Mouse (Mus musculus) intestine, postnatal 0 days (tissue): ENCODE data around the gene Galnt16. TPM values are rescaled to one million over a fixed set of nuclear protein-coding genes. Genes with fewer than 3 reads are reported as not detected.

Source experiments
- ATAC-seq: fragments of 200-750 bp; cut with Nextera tagmentation; 2 replicates; pipeline ENCODE4 v1.8.0; 2017; ENCODE audit warnings: mild to moderate bottlenecking, moderate TSS enrichment, moderate library complexity
- H3K27ac ChIP-seq: fragments of 300-500 bp; sonication (generic); 2 replicates; pipeline ENCODE4 v1.5.1; 2014; ENCODE audit warnings: mild to moderate bottlenecking, low read depth, low read length, moderate library complexity
- H3K27me3 ChIP-seq: fragments of 300-500 bp; sonication (generic); replicated peaks from 2 replicates; pipeline ENCODE4 v1.6.1; 2014; ENCODE audit warnings: low read length, mixed read lengths; ENCODE audit not compliant: control insufficient read depth, insufficient read depth
- H3K36me3 ChIP-seq: fragments of 300-500 bp; sonication (generic); 2 replicates; pipeline ENCODE4 v1.6.1; 2014; ENCODE audit warnings: mild to moderate bottlenecking, moderate library complexity; ENCODE audit not compliant: control insufficient read depth, insufficient read depth
- H3K4me1 ChIP-seq: fragments of 300-500 bp; sonication (generic); replicated peaks from 2 replicates; pipeline ENCODE4 v1.6.1; 2014; ENCODE audit warnings: antibody characterized with exemption, low read length, mixed read lengths; ENCODE audit not compliant: control insufficient read depth, insufficient read depth
- H3K4me2 ChIP-seq: fragments of 300-500 bp; sonication (generic); replicated peaks from 2 replicates; pipeline ENCODE4 v1.6.1; 2014; ENCODE audit warnings: low read depth, mild to moderate bottlenecking, moderate library complexity
- H3K4me3 ChIP-seq: fragments of 300-500 bp; sonication (generic); 2 replicates; pipeline ENCODE4 v1.5.1; 2014; ENCODE audit warnings: low read depth, low read length
- H3K9ac ChIP-seq: fragments of 300-500 bp; sonication (generic); 2 replicates; pipeline ENCODE4 v1.6.1; 2014; ENCODE audit warnings: mild to moderate bottlenecking, low read depth, low read length
- H3K9me3 ChIP-seq: fragments of 300-500 bp; sonication (generic); 2 replicates; pipeline ENCODE4 v1.6.1; 2016; ENCODE audit warnings: mixed run types; ENCODE audit not compliant: control insufficient read depth
- CTCF ChIP-seq: sonication (generic); IDR thresholded peaks from 2 replicates; pipeline ENCODE4 v1.5.1; 2016; ENCODE audit warnings: low read depth, mild to moderate bottlenecking, control low read depth, antibody characterized with exemption, moderate library complexity
- WGBS: fragments of 180-500 bp; shearing (Covaris S2); extraction: QIAGEN DNeasy Blood & Tissue Kit; methylation state at CpG from one replicate; pipeline ENCODE4 v1.1.7; 2014; 5-methylcytosine and 5-hydroxymethylcytosine counted together
- polyA plus RNA-seq: library from polyadenylated mRNA; unstranded; fragments of >200 nt; fragmentation: Nextera tagmentation; extraction: Ambion mirVana; gene quantifications from 2 replicates; pipeline ENCODE4 v1.2.1, GENCODE M21; 2015

Gene Galnt16
- polyA plus RNA-seq, result 3.7 and 4.2 TPM in 2 replicates

DNA sequence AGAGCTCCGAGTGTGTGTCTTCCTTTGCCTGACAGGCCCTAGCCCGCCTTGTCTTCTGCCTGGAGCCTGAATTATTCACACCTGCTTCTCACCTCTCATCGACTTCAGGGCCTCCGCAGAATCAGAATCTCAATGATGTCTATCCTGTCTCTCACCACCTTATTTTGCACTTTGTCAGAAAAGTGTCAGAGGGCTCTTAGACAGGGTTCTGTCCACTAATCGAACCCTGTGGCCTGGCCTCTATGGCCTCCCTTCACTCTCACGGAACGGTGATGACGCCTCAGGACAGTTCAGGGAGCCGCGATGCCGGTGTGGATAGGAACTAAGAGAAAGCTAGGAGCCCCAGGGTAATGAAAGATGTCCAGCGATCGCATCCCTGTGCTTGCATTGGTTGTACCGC is at the start of gene Galnt16:
Gene Galnt16, plus strand, starts transcription at position 301 of the 400 bp plus-strand sequence.
- TF ChIP-seq CTCF, result no peak
- Histone ChIP-seq H3K27me3 (peaks cover 53% of the 10 kb centered on the region), H3K9ac (0 out of 2 replicates have a peak within 1 kb of the TSS, but pooled peaks have one; percentile 19), H3K36me3 (no peaks in the 10 kb centered on the region), H3K9me3 (no peaks in the 10 kb centered on the region), H3K4me3 (peak within 1 kb of the TSS; percentile 49), H3K4me2 (peak within 1 kb of the TSS; percentile 81), H3K27ac (no peak within 1 kb of the TSS), H3K4me1 (no peaks in the 10 kb centered on the region)
- 13% methylated on average over 14 of the region's 14 CpGs for WGBS
- ATAC-seq, result no peak

DNA sequence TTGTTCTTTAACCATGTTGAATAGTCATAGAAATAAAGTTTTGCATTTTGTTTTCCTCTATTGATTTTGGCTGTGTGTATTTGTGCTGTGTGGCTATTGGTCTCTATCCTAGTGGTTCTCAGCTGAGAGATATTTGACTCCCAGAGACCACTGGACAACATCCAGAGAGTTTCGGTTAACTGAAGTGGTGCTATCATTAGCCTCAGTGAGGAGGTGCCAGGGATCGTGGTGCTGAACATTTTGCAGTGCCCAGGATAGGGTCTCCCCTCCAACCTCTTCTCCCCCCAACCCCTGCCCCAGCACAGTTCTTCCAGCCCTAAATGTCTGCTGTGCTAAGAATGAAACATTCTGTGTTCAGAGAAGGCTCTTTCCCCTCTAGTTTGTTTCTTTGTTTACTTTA is 47.9 kb upstream of the Galnt16 start:
- TF ChIP-seq CTCF, result no peak
- H3K4me1 ChIP-seq, result no peaks in the 10 kb centered on the region
- no peak overlapping the region for H3K4me2 ChIP-seq
- WGBS, result 84% methylated on average over 2 of the region's 2 CpGs
- no peak overlapping the region for H3K9ac ChIP-seq
- no peaks in the 10 kb centered on the region for H3K27me3 ChIP-seq
- no peak overlapping the region for H3K4me3 ChIP-seq
- ATAC-seq, result no peak
- no peak overlapping the region for H3K27ac ChIP-seq
- no peaks in the 10 kb centered on the region for H3K36me3 ChIP-seq
- H3K9me3 ChIP-seq, result no peaks in the 10 kb centered on the region

DNA sequence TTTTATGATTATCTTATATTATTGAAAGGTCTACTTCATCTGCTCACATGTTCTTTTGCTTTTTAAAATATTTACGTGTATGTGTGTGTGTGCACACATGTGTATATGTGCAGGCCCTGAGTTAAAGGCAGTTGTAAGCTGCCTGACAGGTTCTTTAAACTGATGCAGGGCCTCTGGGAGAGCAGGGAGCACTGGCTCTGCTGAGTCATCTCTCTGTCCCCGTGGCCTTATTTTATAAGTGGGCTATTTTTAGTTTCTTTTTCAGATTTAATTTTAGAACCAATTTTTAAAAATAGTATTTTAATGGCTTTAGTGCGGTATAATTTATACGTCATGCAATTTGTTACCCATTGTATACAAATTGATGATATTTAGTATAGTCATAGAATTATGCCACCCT is 46.2 kb upstream of the Galnt16 start:
- WGBS, result 54% methylated on average over 4 of the region's 4 CpGs
- no peak overlapping the region for H3K4me2 ChIP-seq
- no peaks in the 10 kb centered on the region for H3K4me1 ChIP-seq
- no peak overlapping the region for H3K27ac ChIP-seq
- no peak overlapping the region for H3K9ac ChIP-seq
- H3K4me3 ChIP-seq, result no peak overlapping the region
- no peaks in the 10 kb centered on the region for H3K9me3 ChIP-seq
- peaks cover 3% of the 10 kb centered on the region; the same call in 1 of the 2 replicates for H3K36me3 ChIP-seq
- no peak for TF ChIP-seq CTCF
- ATAC-seq, result no peak
- H3K27me3 ChIP-seq, result no peaks in the 10 kb centered on the region

DNA sequence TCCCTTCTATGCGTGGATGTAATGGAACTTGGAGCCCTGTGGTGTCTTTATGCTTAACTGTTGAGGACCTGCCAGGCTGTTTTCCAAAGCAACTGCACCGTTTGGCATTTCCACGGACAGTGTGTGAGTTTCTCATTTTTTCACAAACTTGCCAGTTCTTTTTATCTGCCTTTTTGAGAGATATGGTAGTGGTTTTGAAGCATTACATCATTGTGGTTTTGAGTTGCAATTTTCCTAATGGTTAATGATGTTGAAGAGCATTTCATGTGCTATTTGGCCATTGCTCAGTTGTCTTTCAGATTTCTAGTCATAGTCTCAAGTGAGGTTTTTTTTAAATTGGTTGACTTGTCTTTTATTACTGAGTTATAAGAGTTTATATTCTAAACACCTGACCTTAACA is 44.3 kb upstream of the Galnt16 start:
- Histone ChIP-seq H3K4me1 (no peaks in the 10 kb centered on the region), H3K4me2 (no peak overlapping the region), H3K27me3 (no peaks in the 10 kb centered on the region), H3K4me3 (no peak overlapping the region), H3K9me3 (no peaks in the 10 kb centered on the region), H3K36me3 (peaks cover 6% of the 10 kb centered on the region; the same call in 1 of the 2 replicates), H3K27ac (no peak overlapping the region), H3K9ac (no peak overlapping the region)
- no peak for ATAC-seq
- no peak for TF ChIP-seq CTCF
- WGBS, result 85% methylated on average over 3 of the region's 3 CpGs

DNA sequence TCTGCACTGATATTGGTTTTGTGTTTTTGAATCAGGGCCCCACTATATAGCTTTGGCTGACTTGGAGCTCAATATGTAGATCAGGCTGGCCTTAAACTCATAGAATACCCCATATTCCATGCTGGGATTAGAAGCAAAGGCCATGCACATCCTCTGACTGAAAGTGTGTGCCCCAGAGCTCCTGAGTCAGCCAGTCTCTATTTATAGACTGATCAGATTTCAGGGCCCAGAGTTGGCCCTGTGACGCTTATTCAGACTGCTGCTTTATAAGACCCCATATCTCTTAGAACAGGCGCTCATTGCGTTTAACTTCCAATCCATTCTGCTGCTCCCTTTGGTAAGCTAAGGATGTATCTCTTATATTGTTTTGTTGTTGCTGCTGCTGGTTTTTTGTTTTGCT is 38.1 kb upstream of the Galnt16 start:
- H3K9ac ChIP-seq, result no peak overlapping the region
- no peak overlapping the region for H3K4me3 ChIP-seq
- no peak overlapping the region for H3K4me2 ChIP-seq
- no peaks in the 10 kb centered on the region for H3K9me3 ChIP-seq
- no peaks in the 10 kb centered on the region for H3K4me1 ChIP-seq
- 86% methylated on average over 3 of the region's 3 CpGs for WGBS
- TF ChIP-seq CTCF, result no peak
- no peaks in the 10 kb centered on the region for H3K27me3 ChIP-seq
- H3K27ac ChIP-seq, result no peak overlapping the region
- no peak for ATAC-seq
- peaks cover 25% of the 10 kb centered on the region for H3K36me3 ChIP-seq

DNA sequence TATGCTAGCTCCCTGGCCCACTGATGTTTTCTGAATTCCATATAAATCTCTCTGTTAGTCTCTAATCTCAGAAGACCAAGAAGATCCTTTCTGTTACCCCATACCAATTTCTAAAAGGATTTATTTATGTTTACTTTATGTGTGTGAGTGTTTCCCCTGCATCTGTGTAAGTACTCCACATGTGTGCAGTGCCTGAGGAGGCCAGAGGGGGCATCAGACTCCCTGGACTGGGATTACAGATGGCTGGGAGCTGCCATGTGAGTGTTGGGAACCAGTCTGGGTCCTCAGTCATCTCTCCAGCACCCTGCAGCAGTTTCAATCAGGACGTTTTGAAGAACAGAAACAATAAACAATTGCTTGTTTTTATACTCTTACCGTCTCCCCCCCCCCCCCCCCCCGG is 34.7 kb upstream of the Galnt16 start:
- H3K27ac ChIP-seq, result no peak overlapping the region
- H3K4me1 ChIP-seq, result no peaks in the 10 kb centered on the region
- H3K9ac ChIP-seq, result no peak overlapping the region
- no peaks in the 10 kb centered on the region for H3K27me3 ChIP-seq
- TF ChIP-seq CTCF, result peak; percentile 36; the same call in 1 of the 2 replicates
- WGBS, result 77% methylated on average over 3 of the region's 3 CpGs
- ATAC-seq, result no peak
- no peak overlapping the region for H3K4me3 ChIP-seq
- H3K9me3 ChIP-seq, result no peaks in the 10 kb centered on the region
- H3K36me3 ChIP-seq, result peaks cover 25% of the 10 kb centered on the region
- no peak overlapping the region for H3K4me2 ChIP-seq

DNA sequence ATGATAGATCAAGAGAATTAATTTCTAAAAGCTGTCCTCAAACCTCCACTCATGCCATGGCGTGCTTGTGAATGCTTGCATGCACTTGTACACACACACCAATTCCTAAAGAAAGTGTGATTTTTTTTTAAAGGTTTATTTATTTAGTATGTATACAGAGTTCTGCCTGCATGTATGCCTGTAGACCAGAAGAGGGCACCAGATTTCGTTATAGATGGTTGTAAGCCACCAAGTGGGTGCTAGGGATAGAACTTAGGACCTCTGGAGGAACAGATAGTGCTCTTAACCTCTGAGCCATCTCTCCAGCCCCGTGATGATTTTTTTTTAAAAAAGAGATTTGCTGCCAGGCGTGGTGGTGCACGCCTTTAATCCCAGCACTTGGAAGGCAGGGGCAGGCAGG is 24.8 kb upstream of the Galnt16 start:
- peaks cover 28% of the 10 kb centered on the region for H3K36me3 ChIP-seq
- ATAC-seq, result no peak
- H3K9ac ChIP-seq, result no peak overlapping the region
- whole genome bisulfite sequencing, result 93% methylated on average over 5 of the region's 5 CpGs
- H3K4me2 ChIP-seq, result no peak overlapping the region
- no peak overlapping the region for H3K27ac ChIP-seq
- no peak for TF ChIP-seq CTCF
- H3K4me1 ChIP-seq, result no peaks in the 10 kb centered on the region
- H3K9me3 ChIP-seq, result no peaks in the 10 kb centered on the region
- H3K4me3 ChIP-seq, result no peak overlapping the region
- H3K27me3 ChIP-seq, result no peaks in the 10 kb centered on the region
